In genomic region chr10:69311867-69312266, GRCm38 (mm10) we compare ENCODE assay signal across 27 mouse cellular contexts. TPM values are rescaled to one million over a fixed set of nuclear protein-coding genes. Genes with fewer than 3 reads are reported as not detected.
"Had no signal": no experiment of that assay in that cellular context is flagged by ENCODE, and none has a peak within 500 bp of the region (broad histone marks: within the 10 kb centered on the region; RNA-seq: fewer than 3 reads in every experiment).

No protein-coding gene starts in this region.

- H3K27me3 ChIP-seq: heart, embryonic 13.5 days; heart, embryonic 15.5 days; hindbrain, embryonic 12.5 days; intestine, embryonic 15.5 days; limb, embryonic 12.5 days had no signal

- ATAC-seq: hindbrain, embryonic 16.5 days; inflammation-experienced regulatory T-cells, adult 6 months; intestine, embryonic 15.5 days; intestine, postnatal 0 days had no signal

- DNase-seq: gastrocnemius, adult 2 months; gastrocnemius, postnatal 10 days; gastrocnemius, postnatal 25 days; heart, adult 2 months; heart, postnatal 14 days; heart, postnatal 4 days; kidney, adult 18-20 months; kidney, adult 8-10 months; kidney, postnatal 10 days; kidney, postnatal 25 days; kidney, postnatal 4 days; liver had no signal

- H3K27ac ChIP-seq: gastrocnemius, adult 2 months; heart, adult 2 months; heart, embryonic 13.5 days; heart, embryonic 15.5 days; hindbrain, embryonic 10.5 days; hindbrain, embryonic 12.5 days; hindbrain, embryonic 14.5 days; intestine, embryonic 15.5 days; layer of hippocampus, adult 2 months; left cerebral cortex, adult 2 months; limb, embryonic 10.5 days; limb, embryonic 12.5 days had no signal

- H3K4me1 ChIP-seq: heart, embryonic 15.5 days; hindbrain, embryonic 12.5 days had no signal

- H3K4me2 ChIP-seq: heart, embryonic 11.5 days; heart, embryonic 13.5 days; heart, embryonic 15.5 days; hindbrain, embryonic 12.5 days; hindbrain, embryonic 14.5 days; intestine, embryonic 15.5 days; limb, embryonic 12.5 days; liver, embryonic 11.5 days had no signal

- H3K36me3 ChIP-seq: heart, embryonic 13.5 days; heart, embryonic 15.5 days; hindbrain, embryonic 10.5 days; hindbrain, embryonic 12.5 days; intestine, embryonic 15.5 days; limb, embryonic 10.5 days; limb, embryonic 12.5 days had no signal

- H3K9me3 ChIP-seq: heart, embryonic 13.5 days; heart, embryonic 15.5 days; hindbrain, embryonic 10.5 days; hindbrain, embryonic 12.5 days; intestine, embryonic 15.5 days; limb, embryonic 10.5 days; limb, embryonic 12.5 days had no signal

- H3K4me3 ChIP-seq: gastrocnemius, adult 2 months; heart, adult 2 months; heart, embryonic 13.5 days; heart, embryonic 15.5 days; hindbrain, embryonic 10.5 days; hindbrain, embryonic 12.5 days; intestine, embryonic 15.5 days; layer of hippocampus, adult 2 months; left cerebral cortex, adult 2 months; limb, embryonic 10.5 days; limb, embryonic 12.5 days had no signal

- H3K9ac ChIP-seq: heart, embryonic 13.5 days; heart, embryonic 15.5 days; hindbrain, embryonic 12.5 days; hindbrain, embryonic 14.5 days; intestine, embryonic 15.5 days; limb, embryonic 12.5 days had no signal

RNA-seq across cellular contexts. Expression of gene Cdk1, which starts 40.9 kb away (rescaled TPM):
- total RNA-seq: gastrocnemius, adult 2 months had no signal
